Mouse (Mus musculus) gastrocnemius, adult 8-10 months (tissue): Measurements from ENCODE around the gene Lrrc1. TPM values are rescaled to one million over a fixed set of nuclear protein-coding genes. Genes with fewer than 3 reads are reported as not detected.
A peak's percentile ranks its signal among the peaks of the same experiment; 100 is the strongest.
"Not testable (repeated sequence)": the region's sequence is repeated elsewhere in the genome, so short reads cannot be mapped to it uniquely, and the experiment has no call there.

ENCODE experiments used
- DNase-seq, 2 experiments: peaks; one replicate each; pipeline ENCODE4 v3.0.0; 2022; ENCODE audit warnings: low spot score in 2 of 2
- total RNA-seq, 4 experiments: library from RNA; stranded (reverse); gene quantifications; 2 replicates each; pipeline ENCODE4 v1.2.4; 2022

The Lrrc1 gene
- total RNA-seq, result 1 to 10 TPM in 2 of 4 experiments, under 1 TPM in 2; 0.58 to 1.7 (median 0.93) TPM

DNA sequence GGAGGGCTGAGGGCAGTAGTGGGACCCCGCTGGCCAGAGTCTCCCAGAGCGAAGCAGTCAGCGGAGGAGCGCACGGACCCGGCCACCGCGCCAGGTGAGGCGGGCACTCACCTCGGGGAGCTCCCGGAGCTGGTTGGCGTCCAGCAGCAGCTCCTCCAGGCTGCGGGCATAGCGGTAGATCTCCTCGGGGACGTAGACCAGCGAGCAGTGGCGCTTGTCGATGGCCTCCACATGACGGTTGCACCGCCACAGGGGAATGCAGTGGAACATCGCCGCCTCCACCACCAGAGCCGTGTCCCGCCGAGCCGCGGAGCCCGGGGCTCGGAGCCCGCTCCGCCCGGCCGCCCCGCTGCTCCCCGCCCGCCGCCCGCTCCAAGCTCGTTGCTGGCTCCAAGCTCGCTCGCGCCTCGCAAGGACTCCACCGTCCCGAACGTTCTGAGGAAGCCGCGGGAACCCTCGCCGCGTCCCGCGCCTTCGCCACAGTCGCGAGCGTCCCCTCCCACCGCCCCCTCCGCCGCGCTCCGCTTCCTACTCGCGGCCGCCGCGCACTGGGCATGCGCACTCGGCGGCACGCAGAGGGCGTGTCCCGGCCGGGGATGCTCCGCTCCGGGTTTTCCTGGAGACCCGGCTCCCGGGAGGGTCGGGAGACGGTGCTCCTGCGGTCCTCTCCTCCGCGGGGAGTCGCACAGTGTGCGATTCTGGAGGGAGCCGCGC is at the start of gene Lrrc1:
Gene Lrrc1 (minus strand): TSS at position 517 of the 714 bp plus-strand sequence.
- DNase-seq, result peak; percentile 63 to 74

DNA sequence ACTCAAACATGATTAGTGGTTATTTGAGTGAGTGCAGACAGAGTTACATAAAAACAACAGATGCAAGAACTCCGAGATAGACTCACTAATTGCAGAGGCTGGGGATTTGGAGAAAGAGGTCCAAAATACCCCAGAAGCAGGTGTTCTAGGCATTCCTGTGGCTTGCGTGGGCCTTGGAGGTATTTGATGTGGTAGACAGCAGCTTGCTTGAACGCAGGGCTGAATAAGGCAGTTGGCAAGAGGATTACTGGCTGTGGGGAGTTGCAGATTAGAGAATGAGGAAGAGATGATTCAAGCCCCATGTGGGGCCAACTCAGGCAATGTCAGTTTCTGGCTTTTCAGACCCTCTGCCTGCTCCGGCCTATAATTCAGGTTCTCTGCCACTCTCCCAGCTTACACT is 47.8 kb upstream of the Lrrc1 start:
- no peak for DNase-seq

DNA sequence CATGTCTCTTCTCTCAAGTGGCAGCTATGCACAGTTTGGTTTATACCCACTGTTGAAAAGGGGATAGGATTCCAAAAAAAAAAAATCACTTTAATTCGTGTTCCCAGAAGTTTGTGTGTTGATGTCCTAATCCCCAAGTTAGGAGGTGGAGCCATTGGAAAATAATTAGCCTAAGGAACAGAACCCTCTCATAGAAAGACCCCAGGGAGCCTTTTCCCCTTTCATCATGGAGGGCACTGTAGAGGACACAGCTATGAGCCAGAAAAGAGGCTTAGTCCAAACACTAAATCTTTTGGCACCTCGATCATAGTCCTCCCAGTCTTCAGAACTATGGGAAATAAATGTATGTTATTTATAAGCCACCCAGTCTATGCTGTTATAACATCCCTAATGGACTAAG is 44.8 kb upstream of the Lrrc1 start:
- DNase-seq, result no peak

DNA sequence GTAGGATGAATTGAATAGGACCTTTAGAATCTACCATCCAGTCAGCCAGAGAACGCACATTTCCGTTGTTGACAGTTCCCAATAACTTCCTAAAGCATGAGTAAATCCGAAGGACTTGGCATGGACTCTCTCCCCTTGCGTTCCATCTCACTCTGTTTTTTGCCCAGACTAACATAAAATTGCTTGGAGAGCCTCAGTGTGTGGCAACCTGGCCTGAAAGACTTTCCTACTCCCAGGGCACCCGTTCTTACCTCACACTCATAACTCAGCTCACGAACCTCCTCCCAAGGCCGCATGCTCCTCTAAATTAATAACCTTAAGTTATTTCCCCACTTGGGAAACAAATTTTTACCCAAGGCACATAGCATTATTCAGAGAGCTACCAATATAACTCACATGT is 42.9 kb upstream of the Lrrc1 start:
- no peak for DNase-seq

DNA sequence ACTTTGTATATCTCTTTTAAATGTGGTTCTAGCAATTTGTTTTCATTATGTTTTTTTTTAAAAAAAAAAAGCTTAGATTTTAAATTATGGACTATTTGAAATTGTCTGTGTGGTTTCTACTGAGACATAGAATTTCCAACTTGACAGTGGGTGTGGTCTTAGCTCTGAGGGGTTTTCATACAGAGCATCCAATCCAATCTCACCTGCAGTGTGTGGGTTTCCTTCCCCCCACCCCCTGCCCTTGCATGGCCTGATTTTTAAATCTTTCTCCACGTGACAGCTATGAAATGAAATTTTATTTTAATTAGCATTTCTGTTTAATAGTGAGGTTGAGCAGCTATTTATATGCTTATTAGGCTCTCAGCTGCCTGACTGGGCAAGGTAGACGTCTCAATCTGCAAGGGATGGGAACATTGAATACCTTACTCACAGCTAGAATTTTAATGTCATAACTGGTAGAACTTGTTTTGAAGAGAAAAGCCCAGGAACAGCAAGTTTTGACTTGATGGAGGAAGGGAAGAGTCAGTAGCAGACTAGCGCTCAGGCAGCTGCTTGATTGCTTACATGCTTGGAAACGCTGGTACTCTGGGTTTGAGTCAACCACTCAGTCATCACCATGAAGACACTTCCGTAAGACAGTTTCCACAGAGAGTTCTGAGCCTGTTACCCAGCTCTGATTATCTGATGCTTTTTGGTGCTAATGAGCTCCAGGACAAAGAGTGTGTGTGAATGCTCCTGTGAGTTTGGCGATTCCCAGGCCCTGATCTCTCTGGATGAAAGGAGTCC is 42.3 kb upstream of the Lrrc1 start:
- DNase-seq, result no peak

DNA sequence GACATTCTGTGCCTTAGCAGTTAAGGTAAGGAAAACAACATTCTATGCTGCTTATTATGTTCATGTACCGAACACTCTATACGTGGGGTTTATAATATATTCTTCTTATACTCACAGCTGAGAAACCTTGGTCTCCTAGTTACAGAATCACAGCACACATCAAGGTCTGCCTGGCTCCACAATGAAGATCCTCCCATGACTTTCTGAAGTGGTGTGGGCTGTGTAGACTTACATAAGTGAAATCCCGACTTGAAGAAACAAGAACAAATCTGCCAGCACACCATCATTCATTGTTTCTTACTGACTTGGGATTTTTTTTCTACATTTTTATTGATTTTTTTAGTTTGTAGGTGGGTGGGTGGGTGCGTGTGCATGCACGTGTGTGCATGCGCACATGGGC is 40.1 kb upstream of the Lrrc1 start:
- DNase-seq, result no peak

DNA sequence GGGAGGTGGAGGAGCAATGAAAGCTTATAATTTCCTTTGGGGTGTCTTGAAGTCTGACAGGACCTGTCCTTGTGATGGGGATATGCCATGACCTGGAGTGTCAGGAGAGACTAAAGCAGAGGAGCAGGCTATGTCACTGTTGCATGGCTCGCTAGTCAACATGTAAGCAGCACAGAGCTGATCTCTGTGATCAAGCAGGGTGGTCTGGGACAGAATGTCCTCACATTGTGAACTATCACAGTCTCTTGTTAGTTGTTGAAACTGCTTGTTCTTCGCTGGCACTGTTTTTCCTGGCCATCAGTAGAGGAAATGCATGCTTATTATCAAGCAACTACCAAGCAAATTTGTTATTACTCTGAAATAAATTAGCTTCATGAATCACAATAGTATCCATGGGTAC is 38.6 kb upstream of the Lrrc1 start:
- DNase-seq, result no peak

DNA sequence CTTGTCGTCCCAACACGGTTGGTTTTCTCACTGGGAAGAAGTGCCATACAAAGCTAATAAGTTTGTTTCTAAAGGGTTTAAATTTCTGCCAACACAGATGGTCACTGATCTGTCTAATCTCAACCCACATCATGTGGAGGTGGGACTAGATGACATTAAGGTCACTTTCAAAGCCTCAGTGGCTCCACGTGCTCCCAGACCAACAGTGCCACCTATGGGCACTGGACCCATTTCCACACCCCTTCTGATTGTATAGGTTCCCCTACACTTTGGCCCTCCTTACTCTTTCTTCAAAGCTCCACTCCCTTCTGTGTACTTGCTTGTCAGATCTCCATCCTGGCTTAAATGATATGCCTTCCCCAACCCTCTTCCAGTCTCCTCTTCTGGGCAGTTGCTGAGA is 35.2 kb upstream of the Lrrc1 start:
- no peak for DNase-seq

DNA sequence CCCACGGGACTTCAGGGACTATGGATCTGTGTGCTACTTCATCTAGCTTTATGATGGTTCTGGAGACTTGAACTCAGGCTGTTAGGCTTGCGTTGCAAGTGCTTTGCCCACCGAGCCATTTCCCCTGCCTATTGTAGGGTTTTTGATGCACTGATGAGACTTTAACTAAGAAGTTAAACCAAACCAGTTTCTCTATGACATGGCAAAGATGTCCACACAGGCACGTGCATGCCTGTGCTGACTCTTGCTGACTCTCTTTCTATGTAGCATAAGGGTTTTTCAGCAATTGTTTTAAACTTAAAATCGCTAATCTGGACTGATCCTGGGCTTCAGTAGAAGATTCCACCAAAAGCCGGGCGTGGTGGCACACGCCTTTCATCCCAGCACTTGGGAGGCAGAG is 33.3 kb upstream of the Lrrc1 start:
- DNase-seq, result no peak

DNA sequence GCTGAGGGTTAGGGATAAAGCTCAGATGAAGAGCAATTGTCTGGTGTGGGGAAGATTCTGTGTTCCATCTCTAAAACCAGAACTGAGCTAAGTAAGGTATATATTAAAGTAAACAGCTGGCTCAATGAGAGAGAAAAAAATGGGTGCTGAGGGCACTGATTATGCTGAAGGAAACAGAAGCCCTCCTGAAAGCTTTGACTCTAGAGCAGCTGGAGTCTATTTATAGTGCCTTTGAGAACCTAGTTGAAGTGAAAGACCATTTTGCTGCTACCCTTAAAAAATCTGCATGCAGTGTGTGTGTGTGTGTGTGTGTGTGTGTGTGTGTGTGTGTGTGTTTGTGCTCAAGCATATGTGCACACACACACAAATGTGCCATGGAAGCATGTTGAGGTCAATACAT is 32.7 kb upstream of the Lrrc1 start:
- no peak for DNase-seq

DNA sequence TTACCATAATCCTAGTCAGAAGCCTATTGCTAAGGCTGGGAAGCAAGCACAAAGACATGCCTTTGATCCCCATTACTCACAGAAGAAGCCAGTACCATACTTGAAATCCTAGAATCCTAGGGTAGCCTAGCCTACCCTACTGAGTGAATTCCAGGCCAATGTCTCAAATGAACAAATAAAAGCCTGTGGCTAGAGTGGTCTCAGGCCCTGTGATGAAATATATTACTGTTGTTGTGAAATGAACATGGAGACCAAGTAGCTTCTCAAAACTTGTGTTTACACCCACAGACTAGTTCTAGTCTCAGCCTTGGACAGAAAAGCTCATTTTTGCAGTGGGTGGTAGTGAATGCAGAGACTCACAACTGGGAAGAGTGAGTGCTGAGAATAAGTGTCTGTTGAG is 31.6 kb upstream of the Lrrc1 start:
- DNase-seq, result no peak

DNA sequence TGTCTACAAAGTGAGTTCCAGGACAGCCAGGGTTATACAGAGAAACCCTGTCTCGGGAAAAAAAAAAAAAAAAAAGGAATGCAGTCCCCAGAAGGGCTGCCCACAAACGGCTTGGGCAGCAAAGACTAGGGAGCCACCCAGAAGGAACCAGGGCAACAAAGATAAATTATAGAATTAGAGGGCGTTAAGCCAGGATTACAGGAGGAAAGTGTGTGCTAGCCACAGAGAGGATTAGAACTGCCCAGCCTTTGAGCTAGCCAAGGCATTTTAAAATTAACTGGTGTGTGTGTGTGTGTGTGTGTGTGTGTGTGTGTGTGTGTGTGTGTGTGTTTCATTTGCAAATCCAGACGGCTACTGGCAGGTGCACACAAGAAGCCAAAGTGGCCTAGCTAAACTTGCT is 30.3 kb upstream of the Lrrc1 start:
- DNase-seq, result not testable (repeated sequence)

DNA sequence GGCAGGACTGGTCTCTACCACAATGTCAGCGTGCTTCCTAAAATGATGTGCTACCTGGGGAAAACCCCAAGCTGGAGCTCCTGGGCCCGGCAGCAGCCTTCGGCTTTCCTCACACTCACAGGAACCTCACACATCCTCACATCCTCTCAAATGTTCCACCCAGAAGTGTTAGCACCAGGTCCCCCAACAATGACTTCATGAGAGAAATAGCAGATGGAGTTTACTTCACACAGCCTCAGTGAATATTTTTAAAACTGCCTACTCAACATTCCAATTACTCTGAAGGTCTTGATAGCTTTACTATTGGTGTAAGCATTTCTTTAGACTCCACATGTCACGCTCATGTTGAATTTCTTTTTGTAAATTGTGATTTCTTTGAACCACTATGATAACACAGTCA is 27.2 kb upstream of the Lrrc1 start:
- no peak for DNase-seq

DNA sequence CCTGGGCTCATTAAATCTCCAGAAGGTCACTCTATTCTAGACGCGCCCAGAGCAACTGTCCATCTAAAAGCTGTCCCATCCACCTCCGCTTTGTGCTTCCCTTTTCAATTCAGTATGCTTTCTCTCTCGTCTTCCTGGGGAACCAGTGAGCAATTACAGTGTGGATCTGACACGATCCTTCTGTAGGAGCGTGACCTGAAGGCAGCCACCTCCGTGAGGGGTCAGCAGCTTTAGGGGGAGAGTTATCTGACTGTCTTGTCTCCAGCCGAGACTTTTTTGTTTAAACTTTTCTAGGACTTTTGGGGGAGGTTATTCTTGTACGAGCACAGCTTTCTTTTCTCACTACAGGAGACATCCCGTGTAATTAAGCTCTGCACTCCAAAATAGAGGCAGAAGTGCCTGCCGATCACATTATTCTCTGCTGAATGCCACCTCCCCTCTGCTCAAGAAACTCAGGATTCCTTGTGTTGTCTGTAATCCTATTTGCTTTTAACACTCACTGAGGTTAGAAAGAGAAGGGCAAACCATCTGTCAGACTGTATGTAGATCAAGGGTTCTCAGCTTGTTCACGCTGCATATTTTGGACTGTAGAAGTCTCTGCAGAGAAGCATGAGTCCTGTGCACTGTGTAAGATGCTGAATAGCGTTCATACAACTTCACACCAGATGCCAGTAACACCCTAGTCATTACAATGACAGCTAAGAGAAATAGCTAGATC is 24.3 kb upstream of the Lrrc1 start:
- DNase-seq, result no peak

DNA sequence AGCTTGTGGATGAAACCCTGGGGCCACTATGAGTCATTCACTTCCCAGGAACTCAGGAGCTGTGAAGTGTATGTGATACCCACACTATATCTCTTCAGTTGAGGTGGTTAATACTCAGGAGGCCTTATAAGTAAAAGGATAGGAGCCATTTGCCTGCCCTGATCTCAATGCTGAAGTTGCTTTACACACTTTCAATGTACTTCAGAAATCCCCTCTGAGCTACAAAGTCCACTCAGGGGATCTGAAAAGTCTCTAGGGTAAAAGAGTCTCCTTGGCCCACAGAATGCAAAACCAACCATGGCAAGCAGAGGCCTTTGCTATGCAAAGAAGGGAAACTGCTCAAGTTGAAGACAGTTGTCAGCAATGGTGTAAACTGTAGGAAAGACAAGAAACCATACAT is 17.2 kb upstream of the Lrrc1 start:
- no peak for DNase-seq

DNA sequence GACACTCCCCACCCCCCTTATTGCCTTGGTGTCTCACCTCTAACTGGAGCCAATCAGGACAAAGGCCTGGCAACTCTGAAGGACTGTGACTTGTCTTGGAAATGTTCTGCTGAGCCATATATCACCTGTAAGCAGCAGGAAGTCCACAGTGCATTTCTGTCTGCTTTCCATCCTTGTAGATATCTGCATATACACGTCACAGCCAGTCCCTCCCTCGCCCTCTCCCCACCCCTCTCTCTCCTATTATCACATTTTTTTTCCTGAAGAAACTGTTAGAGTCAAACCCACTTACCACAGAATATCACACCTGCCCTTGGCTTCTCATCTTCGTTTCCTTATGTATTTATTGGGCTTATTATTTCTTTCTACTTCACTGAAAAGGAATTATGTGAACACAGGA is 13.3 kb upstream of the Lrrc1 start:
- DNase-seq, result no peak

DNA sequence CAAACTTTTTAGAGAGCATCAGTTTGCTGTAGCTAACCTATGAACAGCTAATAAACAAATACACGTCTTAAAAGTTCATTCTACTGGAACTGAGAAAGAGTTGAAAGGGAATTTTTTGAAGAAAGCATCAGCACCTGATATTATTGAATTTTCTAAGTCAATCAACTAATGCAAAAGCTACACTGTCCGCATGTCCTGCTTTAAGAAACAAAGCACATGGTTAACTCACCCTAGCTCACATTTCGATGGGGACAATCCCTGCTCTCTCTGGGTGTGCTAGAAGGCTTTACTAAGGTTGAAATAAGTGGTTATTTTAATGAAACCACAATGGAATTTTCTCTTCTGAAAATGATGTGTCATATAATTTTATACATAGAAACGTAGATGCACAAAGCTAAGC is 12.5 kb upstream of the Lrrc1 start:
- no peak for DNase-seq

DNA sequence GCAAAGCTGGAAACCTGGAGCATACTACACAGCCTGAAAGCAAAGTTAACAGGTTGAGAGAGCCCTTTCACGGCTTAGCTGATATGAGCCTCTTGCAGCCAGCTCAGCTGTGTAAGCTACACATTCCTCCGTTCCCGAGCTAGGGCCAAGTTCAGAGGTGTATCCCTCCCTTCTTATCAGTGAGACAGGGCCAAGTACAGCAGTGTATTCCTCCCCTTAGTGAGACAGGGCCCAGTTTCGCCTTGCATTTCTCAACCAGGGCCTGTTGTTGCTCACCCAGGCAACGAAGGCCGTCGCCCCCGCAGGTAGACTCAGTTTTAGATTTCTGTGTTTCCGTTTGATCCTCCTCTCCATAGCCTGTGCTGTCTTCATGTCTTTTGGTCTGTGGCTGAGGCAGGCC is 11.8 kb upstream of the Lrrc1 start:
- DNase-seq, result no peak

DNA sequence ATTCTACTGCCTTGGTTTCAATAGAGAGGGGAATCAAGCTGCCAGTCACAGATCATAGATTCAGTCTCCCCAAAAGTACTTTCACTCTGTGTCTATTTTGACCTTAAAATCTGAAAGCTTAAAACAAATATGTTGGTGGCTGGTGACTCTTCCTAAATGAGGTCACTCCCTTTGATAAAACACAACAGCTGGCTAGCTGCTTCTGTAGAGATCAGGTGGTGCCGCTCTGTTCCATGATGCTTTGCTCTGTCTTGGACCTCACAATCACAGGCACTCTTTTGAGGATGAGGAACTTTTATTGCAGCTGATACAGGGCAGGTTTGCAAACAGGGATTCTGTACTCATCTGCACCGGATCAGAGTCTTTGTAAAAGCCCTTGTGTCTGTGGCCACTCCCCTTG is 8.8 kb upstream of the Lrrc1 start:
- no peak for DNase-seq

DNA sequence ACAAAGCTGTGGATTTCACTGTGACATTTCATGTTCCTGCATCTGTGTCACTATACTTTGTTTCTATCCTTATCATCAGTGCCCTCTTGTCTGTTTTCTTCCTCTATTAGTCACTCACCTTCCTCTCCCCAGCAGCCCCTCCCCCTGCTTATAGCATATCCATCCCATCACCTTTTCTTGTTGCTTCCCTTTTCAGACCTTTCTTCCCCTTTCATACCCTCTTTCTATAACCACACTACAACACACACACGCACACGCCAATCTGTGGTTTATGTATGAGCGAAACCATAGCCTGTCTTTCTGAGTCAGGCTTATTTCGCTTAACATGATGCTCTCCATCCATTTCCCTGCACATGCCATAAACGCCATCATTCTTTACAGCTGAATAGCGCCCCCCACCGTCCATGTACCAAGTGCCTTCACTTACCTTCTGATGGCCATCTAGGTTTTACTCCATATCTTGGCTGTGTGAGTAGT is 6.4 kb upstream of the Lrrc1 start:
- DNase-seq, result no peak

DNA sequence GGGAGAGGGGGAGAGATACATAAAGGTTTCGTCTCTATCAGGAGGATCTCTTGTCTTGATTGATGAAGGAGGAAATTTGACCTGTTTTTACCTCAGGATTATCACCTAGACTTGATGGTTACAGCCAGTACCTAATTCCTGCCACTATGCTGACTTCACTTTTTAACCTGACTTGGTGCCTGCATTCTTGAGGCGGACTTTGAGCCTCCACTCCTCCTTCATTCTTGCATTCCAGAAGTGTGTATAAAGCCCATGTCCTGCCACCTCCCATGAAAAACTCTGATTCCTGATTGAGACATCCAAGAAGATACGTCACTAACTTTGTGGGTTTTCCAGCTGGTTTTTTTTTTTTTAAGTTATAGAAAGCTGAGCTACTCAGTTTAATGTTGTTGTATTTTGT is 1.3 kb upstream of the Lrrc1 start:
- DNase-seq, result no peak

DNA sequence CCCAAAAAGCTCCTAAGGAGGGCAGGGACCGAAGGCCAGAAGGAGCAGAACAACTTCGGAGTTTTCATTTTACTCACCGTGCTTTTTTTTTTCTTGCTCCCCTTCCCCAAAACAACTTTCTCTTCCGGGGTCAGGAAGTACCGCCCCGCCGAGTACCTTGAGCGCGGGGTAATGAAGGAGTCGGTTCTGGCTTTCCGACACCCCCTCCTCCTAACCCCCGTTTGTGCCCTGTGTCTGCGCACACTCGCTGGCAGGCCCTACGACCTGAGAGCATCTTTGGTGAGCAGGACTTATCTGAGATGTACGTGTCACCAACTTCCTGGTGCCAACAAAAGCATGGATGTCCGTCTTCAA is 375 bp upstream of the Lrrc1 start:
- DNase-seq, result no peak
